Mouse (Mus musculus) forebrain, postnatal 0 days (tissue): ENCODE measurements around the gene Fpr2. TPM values are rescaled to one million over a fixed set of nuclear protein-coding genes. Genes with fewer than 3 reads are reported as not detected.
A peak's percentile ranks its signal among the peaks of the same experiment; 100 is the strongest.
"Not testable (repeated sequence)": the region's sequence is repeated elsewhere in the genome, so short reads cannot be mapped to it uniquely, and the experiment has no call there.

ENCODE experiments used
- ATAC-seq: fragments of 200-750 bp; cut with Nextera tagmentation; 2 replicates; pipeline ENCODE4 v1.8.0; 2017; ENCODE audit warnings: mild to moderate bottlenecking, moderate library complexity
- DNase-seq: peaks from one replicate; pipeline ENCODE4 v3.0.0-alpha.2; 2015
- H3K27ac ChIP-seq: fragments of 300-500 bp; sonication (generic); 2 replicates; pipeline ENCODE4 v1.5.1; 2014; ENCODE audit warnings: low read depth, mild to moderate bottlenecking, antibody characterized with exemption, low read length, moderate library complexity, mixed read lengths
- H3K27me3 ChIP-seq: fragments of 300-500 bp; sonication (generic); 2 replicates; pipeline ENCODE4 v1.6.1; 2014; ENCODE audit warnings: mild to moderate bottlenecking, low read length, mixed read lengths; ENCODE audit not compliant: insufficient read depth
- H3K36me3 ChIP-seq: fragments of 300-500 bp; sonication (generic); 2 replicates; pipeline ENCODE4 v1.6.1; 2014; ENCODE audit warnings: mild to moderate bottlenecking, moderate library complexity; ENCODE audit not compliant: insufficient read depth
- H3K4me1 ChIP-seq: fragments of 300-500 bp; sonication (generic); 2 replicates; pipeline ENCODE4 v1.6.1; 2014; ENCODE audit warnings: antibody characterized with exemption; ENCODE audit not compliant: insufficient read depth
- H3K4me2 ChIP-seq: fragments of 300-500 bp; sonication (generic); 2 replicates; pipeline ENCODE4 v1.6.1; 2014; ENCODE audit warnings: low read depth, mild to moderate bottlenecking, moderate library complexity
- H3K4me3 ChIP-seq: fragments of 300-500 bp; sonication (generic); 2 replicates; pipeline ENCODE4 v1.5.1; 2014; ENCODE audit warnings: low read depth, low read length, mixed read lengths
- H3K9ac ChIP-seq: fragments of 300-500 bp; sonication (generic); 2 replicates; pipeline ENCODE4 v1.6.1; 2014; ENCODE audit warnings: mild to moderate bottlenecking
- H3K9me3 ChIP-seq: fragments of 300-500 bp; sonication (generic); 2 replicates; pipeline ENCODE4 v1.6.1; 2016; ENCODE audit warnings: low read length
- CTCF ChIP-seq: sonication (generic); IDR thresholded peaks from 2 replicates; pipeline ENCODE4 v1.5.1; 2016; ENCODE audit warnings: antibody characterized with exemption, control low read depth, low read depth
- WGBS: fragments of 180-500 bp; shearing (Covaris S2); extraction: QIAGEN DNeasy Blood & Tissue Kit; methylation state at CpG from one replicate; pipeline ENCODE4 v1.1.7; 2014; 5-methylcytosine and 5-hydroxymethylcytosine counted together
- polyA plus RNA-seq: library from polyadenylated mRNA; unstranded; fragments of >200 nt; fragmentation: Nextera tagmentation; extraction: Ambion mirVana; gene quantifications from 2 replicates; pipeline ENCODE4 v1.2.1, GENCODE M21; 2015
- total RNA-seq: library from RNA; depleted of rRNA; stranded (reverse); fragments of >200 nt; gene quantifications from 2 replicates; pipeline ENCODE4 v1.2.3, GENCODE M21; 2014

Fpr2 gene
- total and polyA plus RNA-seq, 2 experiments from 2014 or later: 0.56 TPM; not detected in 1

- DNase-seq: no peak
- H3K36me3 ChIP-seq: no peaks in the 10 kb centered on the region
- no peak overlapping the region for H3K9ac ChIP-seq
- H3K4me2 ChIP-seq: no peak overlapping the region
- WGBS: 87% methylated on average over 3 of the region's 3 CpGs
- H3K4me1 ChIP-seq: no peaks in the 10 kb centered on the region
- no peaks in the 10 kb centered on the region for H3K9me3 ChIP-seq
- H3K27ac ChIP-seq: no peak overlapping the region
- ATAC-seq: no peak
- H3K4me3 ChIP-seq: no peak overlapping the region
- TF ChIP-seq CTCF: no peak
- no peaks in the 10 kb centered on the region for H3K27me3 ChIP-seq
These were observed 5.0 kb upstream of the Fpr2 start for GRCm38 (mm10) chr17:17882672-17883071.

- Histone ChIP-seq H3K9me3 (no peaks in the 10 kb centered on the region), H3K27me3 (no peaks in the 10 kb centered on the region), H3K36me3 (no peaks in the 10 kb centered on the region), H3K4me1 (no peaks in the 10 kb centered on the region), H3K4me3 (no peak within 1 kb of the TSS), H3K27ac (no peak within 1 kb of the TSS), H3K4me2 (no peak within 1 kb of the TSS), H3K9ac (no peak within 1 kb of the TSS)
- ATAC-seq (no peak), DNase-seq (no peak)
- 53% methylated on average over 1 of the region's 1 CpGs for WGBS
- TF ChIP-seq CTCF: no peak
These were observed 3.8 kb upstream of the Fpr2 start, which contains the start of gene Fpr1 for GRCm38 (mm10) chr17:17883840-17884239. Fpr1 (minus strand) TSS chr17:17883940.

DNA sequence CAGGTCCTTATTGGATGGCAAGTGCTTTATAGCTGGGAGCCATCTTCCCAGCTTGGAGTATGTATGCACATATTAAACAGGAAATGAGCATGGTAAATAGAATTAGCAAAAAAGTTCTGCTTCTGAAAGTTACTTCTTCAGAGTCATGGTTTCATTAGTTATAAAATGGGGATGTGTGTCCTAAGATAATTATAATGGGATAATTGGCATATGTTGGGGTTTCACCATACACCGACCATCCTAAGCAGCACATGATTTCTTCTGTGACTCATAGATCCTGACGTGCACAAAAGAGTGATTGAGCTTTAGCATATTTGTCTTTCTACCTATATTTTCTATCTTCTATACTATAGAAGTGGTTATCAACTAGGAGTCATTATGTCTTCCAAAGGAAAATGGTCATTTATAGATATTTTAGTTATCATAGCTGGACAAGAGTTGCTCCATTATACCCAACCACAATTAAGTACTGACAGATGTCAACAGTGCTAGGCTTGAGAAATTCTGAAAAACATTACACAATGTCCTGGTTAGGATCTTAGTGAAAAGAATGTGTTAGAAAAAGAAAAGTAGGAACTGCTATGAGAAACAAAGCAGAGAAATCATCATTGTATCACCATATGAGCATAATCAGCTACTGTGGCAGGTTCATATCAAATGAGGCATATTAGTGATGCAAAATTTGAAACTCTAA, 2.3 kb downstream of the Fpr2 start:
- Histone ChIP-seq H3K36me3 (no peaks in the 10 kb centered on the region), H3K27ac (no peak overlapping the region), H3K27me3 (no peaks in the 10 kb centered on the region), H3K9me3 (no peaks in the 10 kb centered on the region), H3K4me1 (no peaks in the 10 kb centered on the region), H3K9ac (no peak overlapping the region), H3K4me3 (no peak overlapping the region), H3K4me2 (no peak overlapping the region)
- DNase-seq (no peak), ATAC-seq (no peak)
- 91% methylated on average over 2 of the region's 2 CpGs for WGBS
- no peak for TF ChIP-seq CTCF

DNA sequence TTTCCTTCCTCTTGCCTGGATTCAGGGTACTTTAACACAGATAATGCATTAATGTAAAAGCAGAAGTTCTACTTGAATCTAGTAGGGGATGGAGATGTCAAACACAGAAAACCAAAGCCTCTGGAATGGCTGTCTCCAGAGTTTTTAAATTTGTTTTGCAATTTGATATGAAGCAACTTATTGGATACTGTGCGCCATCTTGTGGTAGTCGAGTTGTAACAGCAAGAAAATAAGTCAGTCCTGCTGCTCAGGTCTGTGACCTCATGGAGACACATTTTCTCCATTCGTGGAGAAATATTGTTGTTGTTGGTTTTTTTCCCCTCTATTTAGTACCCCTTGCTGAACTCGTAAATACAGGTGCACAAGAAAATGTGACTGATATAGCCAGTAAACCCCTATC, 8.4 kb downstream of the Fpr2 start:
- H3K4me1 ChIP-seq: no peaks in the 10 kb centered on the region
- H3K27ac ChIP-seq: no peak overlapping the region
- no peak overlapping the region for H3K9ac ChIP-seq
- TF ChIP-seq CTCF: peak; percentile 77
- DNase-seq (peak; percentile 82), ATAC-seq (peak; percentile 23; the same call in 1 of the 2 replicates)
- H3K4me2 ChIP-seq: no peak overlapping the region
- H3K27me3 ChIP-seq: no peaks in the 10 kb centered on the region
- H3K36me3 ChIP-seq: no peaks in the 10 kb centered on the region
- WGBS: 2% methylated on average over 4 of the region's 4 CpGs
- no peaks in the 10 kb centered on the region for H3K9me3 ChIP-seq
- H3K4me3 ChIP-seq: no peak overlapping the region

DNA sequence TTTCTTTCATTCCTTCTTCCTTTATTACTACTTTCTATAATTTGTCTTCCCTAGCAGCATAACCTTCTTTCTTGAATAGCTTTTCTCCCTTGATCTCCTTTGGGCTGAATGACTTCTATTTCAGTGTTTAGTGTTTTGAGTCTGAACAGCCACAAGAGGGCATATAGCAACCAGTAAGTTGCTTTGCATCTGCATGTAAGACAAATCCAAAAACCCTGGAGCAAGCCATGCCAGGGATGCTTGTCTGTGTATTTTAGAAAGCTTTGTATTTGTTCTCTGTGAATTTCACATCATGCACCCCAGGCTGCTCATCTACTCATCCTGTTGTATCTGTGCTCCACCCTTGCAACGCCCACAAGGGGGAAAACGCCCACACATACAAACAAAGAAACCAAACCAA, 11.6 kb downstream of the Fpr2 start:
- H3K4me3 ChIP-seq: no peak overlapping the region
- DNase-seq (peak; percentile 57), ATAC-seq (peak; percentile 82)
- peak; percentile 70 for TF ChIP-seq CTCF
- no peak overlapping the region for H3K9ac ChIP-seq
- no peaks in the 10 kb centered on the region for H3K27me3 ChIP-seq
- no peaks in the 10 kb centered on the region for H3K9me3 ChIP-seq
- H3K4me1 ChIP-seq: no peaks in the 10 kb centered on the region
- WGBS: 89% methylated on average over 2 of the region's 2 CpGs
- H3K36me3 ChIP-seq: no peaks in the 10 kb centered on the region
- no peak overlapping the region for H3K27ac ChIP-seq
- no peak overlapping the region for H3K4me2 ChIP-seq

GRCm38 (mm10) chr17:17900768-17901167, 13.1 kb downstream of the Fpr2 start:
- Histone ChIP-seq H3K4me1 (no peaks in the 10 kb centered on the region), H3K36me3 (no peaks in the 10 kb centered on the region), H3K27ac (no peak overlapping the region), H3K9me3 (no peaks in the 10 kb centered on the region), H3K4me2 (no peak overlapping the region), H3K9ac (no peak overlapping the region), H3K27me3 (no peaks in the 10 kb centered on the region), H3K4me3 (no peak overlapping the region)
- WGBS: 97% methylated on average over 1 of the region's 1 CpGs
- no peak for TF ChIP-seq CTCF
- no peak for DNase-seq
- ATAC-seq: no peak

- Histone ChIP-seq H3K27ac (peak overlapping the region; percentile 42; the same call in 1 of the 2 replicates), H3K9ac (peak overlapping the region; percentile 67), H3K9me3 (no peaks in the 10 kb centered on the region), H3K36me3 (no peaks in the 10 kb centered on the region), H3K4me1 (no peaks in the 10 kb centered on the region), H3K4me2 (peak overlapping the region; percentile 69), H3K4me3 (peak overlapping the region; percentile 48), H3K27me3 (no peaks in the 10 kb centered on the region)
- ATAC-seq (peak; percentile 100), DNase-seq (peak; percentile 92)
- TF ChIP-seq CTCF: no peak
- 20% methylated on average over 51 of the region's 51 CpGs for WGBS
These were observed 22.2 kb downstream of the Fpr2 start for GRCm38 (mm10) chr17:17909636-17910421.

DNA sequence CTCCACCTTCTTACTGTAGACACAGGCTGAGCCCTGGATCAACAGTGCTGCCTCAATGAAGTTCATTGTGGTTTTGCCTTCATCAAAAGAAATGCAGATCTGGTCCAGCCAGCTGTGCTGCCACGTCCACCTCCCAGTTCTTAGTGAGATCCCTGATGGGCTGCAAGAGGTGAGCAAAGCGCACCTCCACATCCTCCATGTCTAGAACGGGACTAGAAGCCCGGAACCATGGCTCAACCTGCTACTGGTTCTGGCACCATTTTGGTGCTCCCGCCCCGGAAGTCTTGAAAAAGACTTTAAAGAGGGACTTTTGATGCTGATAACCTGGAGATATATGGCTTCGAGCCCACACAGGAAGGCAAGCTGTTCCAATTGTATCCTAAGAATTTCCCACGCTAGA, 25.0 kb downstream of the Fpr2 start:
- not testable (repeated sequence) for H3K27me3 ChIP-seq, H3K36me3 ChIP-seq, H3K27ac ChIP-seq, DNase-seq, ATAC-seq, H3K9ac ChIP-seq, H3K4me2 ChIP-seq, H3K4me1 ChIP-seq, H3K9me3 ChIP-seq, H3K4me3 ChIP-seq
- whole genome bisulfite sequencing: 88% methylated on average over 8 of the region's 8 CpGs
